16 mouse cellular contexts compared by ENCODE assay signal in the genomic region with DNA sequence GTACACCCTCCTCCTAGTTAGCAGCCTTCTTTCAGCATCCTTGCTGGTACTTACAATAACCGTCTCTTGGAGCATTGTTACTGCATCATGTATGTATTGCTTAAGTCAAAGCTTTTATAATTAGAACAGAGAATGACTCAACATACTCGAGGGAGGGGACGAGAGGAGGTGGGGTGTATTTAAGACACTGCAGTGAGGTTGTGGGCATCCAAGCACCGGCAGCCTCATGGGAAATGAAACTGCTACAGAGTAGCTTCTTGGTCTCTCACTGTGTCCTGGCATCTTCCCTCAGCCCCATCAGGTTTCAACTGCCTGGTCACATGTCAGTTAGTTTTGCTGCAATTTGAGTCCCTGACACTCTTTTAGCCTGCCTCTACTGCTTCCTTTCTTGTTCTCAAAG. TPM values are rescaled to one million over a fixed set of nuclear protein-coding genes. Genes with fewer than 3 reads are reported as not detected.
DNase-seq lines count a peak whose midpoint lies in the region; ATAC-seq and TF ChIP-seq lines count a peak whose summit lies in the region.
"Had no signal": no experiment of that assay in that cellular context is flagged by ENCODE, and none has a peak within 500 bp of the region (broad histone marks: within the 10 kb centered on the region; RNA-seq: fewer than 3 reads in every experiment).

No protein-coding gene starts in this region.

- TF ChIP-seq CTCF in left cerebral cortex, adult 2 months (IDR thresholded peaks at IDR 0.05), result no peak

- WGBS in hindbrain, embryonic 11.5 days, result 84% methylated on average over 4 of the region's 4 CpGs
- WGBS in hindbrain, embryonic 16.5 days, result 78% methylated on average over 4 of the region's 4 CpGs

- intact Hi-C loops in left cerebral cortex, adult 2 months (cut with DNase I), result loop anchor here (5.0 to 10.0 kb wide), 2 partner anchors 36 to 104 kb away; a partner anchor contains a TSS
- intact Hi-C loops in left cerebral cortex, postnatal 4 days (cut with DNase I), result loop anchor here (10.0 kb wide), 1 partner anchor 264 kb away; no protein-coding TSS in a partner anchor

- peak overlapping the region; percentile 33; the same call in 1 of the 2 replicates for H3K27ac ChIP-seq in left cerebral cortex, adult 2 months
- no peak overlapping the region for H3K27ac ChIP-seq in hindbrain, embryonic 11.5 days (ENCODE audit: low read depth, low read length)
- no peak overlapping the region for H3K27ac ChIP-seq in hindbrain, embryonic 16.5 days (ENCODE audit: low read depth, low read length)
- H3K27ac ChIP-seq: forebrain, embryonic 15.5 days; kidney, embryonic 15.5 days; layer of hippocampus, adult 2 months; lung, embryonic 15.5 days had no signal

- no peaks in the 10 kb centered on the region for H3K9me3 ChIP-seq in hindbrain, embryonic 11.5 days (ENCODE audit: control insufficient read depth, low read length)
- H3K9me3 ChIP-seq in hindbrain, embryonic 16.5 days (ENCODE audit: control insufficient read depth, low read length), result no peaks in the 10 kb centered on the region
- H3K9me3 ChIP-seq: forebrain, embryonic 15.5 days; kidney, embryonic 15.5 days; lung, embryonic 15.5 days had no signal

- H3K9ac ChIP-seq in hindbrain, embryonic 11.5 days (ENCODE audit: low read depth, low read length), result no peak overlapping the region
- H3K9ac ChIP-seq in hindbrain, embryonic 16.5 days (ENCODE audit: low read depth, low read length), result no peak overlapping the region
- H3K9ac ChIP-seq: forebrain, embryonic 15.5 days; kidney, embryonic 15.5 days; lung, embryonic 15.5 days had no signal

- no peaks in the 10 kb centered on the region for H3K36me3 ChIP-seq in hindbrain, embryonic 11.5 days (ENCODE audit: control insufficient read depth, insufficient read depth, low read length)
- H3K36me3 ChIP-seq in hindbrain, embryonic 16.5 days (ENCODE audit: control insufficient read depth, insufficient read depth, low read length), result no peaks in the 10 kb centered on the region
- H3K36me3 ChIP-seq: forebrain, embryonic 15.5 days; kidney, embryonic 15.5 days; lung, embryonic 15.5 days had no signal

- DNase-seq in left cerebral cortex, adult 2 months (ENCODE audit: extremely low spot score in 1 of 2, low spot score in 2 of 2), result peak in 1 of 2 experiments; percentile 40
- no peak for DNase-seq in left cerebral cortex, postnatal 4 days
- DNase-seq in 416B (ENCODE audit: low read depth), result peak; percentile 37
- peak; percentile 16 for DNase-seq in B cell, adult 2 months
- no peak for DNase-seq in hindbrain, embryonic 11.5 days (ENCODE audit: low spot score)
- DNase-seq: cerebellum, adult 2 months; heart, postnatal 14 days; thymus, adult 18-20 months had no signal

- H3K4me3 ChIP-seq in left cerebral cortex, adult 2 months, result no peak overlapping the region
- H3K4me3 ChIP-seq in hindbrain, embryonic 11.5 days (ENCODE audit: low read depth, low read length), result no peak overlapping the region
- no peak overlapping the region for H3K4me3 ChIP-seq in hindbrain, embryonic 16.5 days (ENCODE audit: low read length)
- H3K4me3 ChIP-seq: forebrain, embryonic 15.5 days; kidney, embryonic 15.5 days; layer of hippocampus, adult 2 months; lung, embryonic 15.5 days had no signal

- H3K4me1 ChIP-seq in hindbrain, embryonic 11.5 days (replicated peaks; ENCODE audit: control insufficient read depth, insufficient read depth, low read length), result no peaks in the 10 kb centered on the region
- no peaks in the 10 kb centered on the region for H3K4me1 ChIP-seq in hindbrain, embryonic 16.5 days (ENCODE audit: control insufficient read depth, insufficient read depth, low read depth, low read length)
- H3K4me1 ChIP-seq: forebrain, embryonic 15.5 days; kidney, embryonic 15.5 days; lung, embryonic 15.5 days had no signal

- no peaks in the 10 kb centered on the region for H3K27me3 ChIP-seq in hindbrain, embryonic 11.5 days (ENCODE audit: control insufficient read depth, insufficient read depth, low read length)
- H3K27me3 ChIP-seq in hindbrain, embryonic 16.5 days (replicated peaks; ENCODE audit: control insufficient read depth, insufficient read depth, low read length), result no peaks in the 10 kb centered on the region
- H3K27me3 ChIP-seq: forebrain, embryonic 15.5 days; kidney, embryonic 15.5 days; lung, embryonic 15.5 days had no signal

- ATAC-seq in megakaryocyte progenitor cell, adult 5-6 weeks (replicated peaks; ENCODE audit: poor library complexity), result peak; percentile 88
- ATAC-seq in hindbrain, embryonic 11.5 days (ENCODE audit: low FRiP score), result no peak
- ATAC-seq in hindbrain, embryonic 16.5 days, result no peak
- ATAC-seq: forebrain, embryonic 15.5 days; Patski had no signal

- H3K4me2 ChIP-seq in hindbrain, embryonic 11.5 days (replicated peaks; ENCODE audit: low read depth, low read length), result no peak overlapping the region
- no peak overlapping the region for H3K4me2 ChIP-seq in hindbrain, embryonic 16.5 days (ENCODE audit: low read length)
- H3K4me2 ChIP-seq: forebrain, embryonic 15.5 days; kidney, embryonic 15.5 days; lung, embryonic 15.5 days; midbrain, embryonic 11.5 days had no signal

RNA-seq across cellular contexts. Expression of a gene that starts 50.7 kb away (rescaled TPM):
- total RNA-seq in left cerebral cortex, adult 2 months (2021), result 100 to 1,000 TPM; 381 to 464 TPM
- 100 to 1,000 TPM; 120 to 125 TPM for total RNA-seq in left cerebral cortex, postnatal 4 days (2021)
- 9.2 and 10.6 TPM in 2 replicates for total RNA-seq in megakaryocyte progenitor cell, adult 5-6 weeks (2015)
- total RNA-seq in megakaryocyte progenitor cell, adult 5-6 weeks (2017), result 10.7 and 13.7 TPM in 2 replicates
- polyA plus RNA-seq in hindbrain, embryonic 11.5 days (2014; fragmentation: Nextera tagmentation; extraction: Ambion mirVana), result 13.7 and 17.7 TPM in 2 replicates
- polyA plus RNA-seq in hindbrain, embryonic 16.5 days (2015; fragmentation: Nextera tagmentation; extraction: Ambion mirVana), result 9.4 and 9.6 TPM in 2 replicates

RNA-seq across cellular contexts. Expression of a gene that starts 56.5 kb away (rescaled TPM):
- 10 to 100 TPM; 23.9 to 30.1 TPM for total RNA-seq in left cerebral cortex, adult 2 months (2021)
- total RNA-seq in left cerebral cortex, postnatal 4 days (2021), result 10 to 100 TPM; 36.5 to 41.0 TPM
- total RNA-seq in megakaryocyte progenitor cell, adult 5-6 weeks (2015), result 121 and 124 TPM in 2 replicates
- 34.7 and 51.1 TPM in 2 replicates for total RNA-seq in megakaryocyte progenitor cell, adult 5-6 weeks (2017)
- polyA plus RNA-seq in hindbrain, embryonic 11.5 days (2014; fragmentation: Nextera tagmentation; extraction: Ambion mirVana), result 80.3 and 81.0 TPM in 2 replicates
- polyA plus RNA-seq in hindbrain, embryonic 16.5 days (2015; fragmentation: Nextera tagmentation; extraction: Ambion mirVana), result 30.6 and 35.5 TPM in 2 replicates

Comparison
In these comparisons a context has a peak if more than half of its experiments do, and no peak if none do; other contexts are left out.
1. DNase-seq: peak in 416B (single experiment) and B cell, adult 2 months (2 of 2); none in left cerebral cortex, postnatal 4 days (single experiment) and hindbrain, embryonic 11.5 days (single experiment).
2. RNA of a gene that starts 50.7 kb away (total RNA-seq): 381 to 464 TPM in left cerebral cortex, adult 2 months and 120 to 125 TPM in left cerebral cortex, postnatal 4 days; 9.2 to 13.7 TPM in megakaryocyte progenitor cell, adult 5-6 weeks; every median in the first group is over 4 times any median in the second.